Comparison of ENCODE assay signal across 27 mouse cellular contexts in the genomic region with DNA sequence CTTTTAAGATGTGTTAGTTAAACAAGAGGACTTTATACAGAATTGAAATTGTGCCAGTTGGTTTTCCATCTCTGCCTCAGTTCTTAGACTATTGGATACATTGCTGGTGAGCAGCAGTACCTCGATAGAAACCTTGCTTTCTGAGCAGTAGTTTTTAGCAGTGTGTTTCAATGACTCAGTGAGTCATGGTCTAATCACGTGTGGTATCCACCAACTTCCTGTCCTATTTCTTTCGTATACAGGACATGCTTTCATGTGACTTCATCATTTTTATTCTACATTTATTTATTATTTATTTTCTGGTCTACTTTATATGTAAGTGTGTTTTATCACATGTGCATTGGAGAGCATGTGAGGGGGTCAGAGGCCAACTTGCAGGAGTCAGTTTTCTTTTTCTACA.
DNase-seq lines count a peak whose midpoint lies in the region; ATAC-seq and TF ChIP-seq lines count a peak whose summit lies in the region.
"Had no signal": no experiment of that assay in that cellular context is flagged by ENCODE, and none has a peak within 500 bp of the region (broad histone marks: within the 10 kb centered on the region; RNA-seq: fewer than 3 reads in every experiment).

No protein-coding gene starts in this region.

- 78% methylated on average over 3 of the region's 3 CpGs for WGBS in forebrain, embryonic 14.5 days
- WGBS in forebrain, postnatal 0 days, result 76% methylated on average over 3 of the region's 3 CpGs

- H3K36me3 ChIP-seq in forebrain, embryonic 14.5 days (ENCODE audit: control insufficient read depth, insufficient read depth, low read length), result no peaks in the 10 kb centered on the region
- no peaks in the 10 kb centered on the region for H3K36me3 ChIP-seq in forebrain, postnatal 0 days (ENCODE audit: insufficient read depth)
- H3K36me3 ChIP-seq: embryonic facial prominence, embryonic 10.5 days; embryonic facial prominence, embryonic 12.5 days; forebrain, embryonic 10.5 days; forebrain, embryonic 12.5 days; forebrain, embryonic 15.5 days; G1E had no signal

- no peaks in the 10 kb centered on the region for H3K4me1 ChIP-seq in forebrain, embryonic 14.5 days (ENCODE audit: control insufficient read depth, insufficient read depth, low read length)
- H3K4me1 ChIP-seq in forebrain, postnatal 0 days (ENCODE audit: insufficient read depth), result no peaks in the 10 kb centered on the region
- 0 out of 2 replicates have a peak, but pooled peaks cover 2% of the 10 kb centered on the region for H3K4me1 ChIP-seq in embryonic fibroblast, embryonic 13.5 days (ENCODE audit: control insufficient read depth, insufficient read depth, low read length)
- H3K4me1 ChIP-seq: embryonic facial prominence, embryonic 10.5 days; embryonic facial prominence, embryonic 12.5 days; forebrain, embryonic 10.5 days; forebrain, embryonic 12.5 days; forebrain, embryonic 15.5 days had no signal

- no peak for TF ChIP-seq POLR2A in embryonic fibroblast, embryonic 13.5 days (IDR thresholded peaks at IDR 0.05; ENCODE audit: low read depth, low read length)

- no peak for ATAC-seq in forebrain, embryonic 14.5 days
- no peak for ATAC-seq in forebrain, postnatal 0 days
- ATAC-seq in frontal cortex, adult (ENCODE audit: low TSS enrichment), result no peak
- ATAC-seq: activated CD4-positive, CD25-positive, alpha-beta regulatory T cell, adult 4 months; CD4-positive, CD25-positive, alpha-beta regulatory T cell, adult 4 months; forebrain, embryonic 15.5 days; Patski had no signal

- peak; percentile 8 for DNase-seq in forebrain, embryonic 14.5 days (ENCODE audit: low spot score)
- no peak for DNase-seq in forebrain, postnatal 0 days
- DNase-seq in 3134 (ENCODE audit: extremely low read depth, insufficient read length, low spot score), result peak; percentile 22
- DNase-seq in 416B (ENCODE audit: low read depth), result peak; percentile 7
- no peak for DNase-seq in layer of hippocampus, adult 8-10 months (ENCODE audit: low spot score in 2 of 2)
- DNase-seq in urinary bladder, adult 2 months (ENCODE audit: low spot score), result no peak
- DNase-seq: adrenal gland, adult 8-10 months; adrenal gland, postnatal 14 days; adrenal gland, postnatal 36 days; cerebellum, adult 11-12 months; cerebellum, adult 2 months; cerebellum, adult 9-10 months; cerebellum, postnatal 10 days; cerebellum, postnatal 25 days had no signal

- no peak overlapping the region for H3K4me3 ChIP-seq in forebrain, embryonic 14.5 days (ENCODE audit: low read depth, low read length)
- no peak overlapping the region for H3K4me3 ChIP-seq in forebrain, postnatal 0 days (ENCODE audit: low read depth, low read length)
- H3K4me3 ChIP-seq in embryonic fibroblast, embryonic 13.5 days (ENCODE audit: insufficient read depth, low read length), result no peak overlapping the region
- H3K4me3 ChIP-seq: embryonic facial prominence, embryonic 10.5 days; embryonic facial prominence, embryonic 12.5 days; erythroblast, embryonic 14.5 days; forebrain, embryonic 10.5 days; forebrain, embryonic 12.5 days; forebrain, embryonic 15.5 days had no signal

- no peak overlapping the region for H3K4me2 ChIP-seq in forebrain, embryonic 14.5 days (ENCODE audit: low read length)
- no peak overlapping the region for H3K4me2 ChIP-seq in forebrain, postnatal 0 days (ENCODE audit: low read depth)
- H3K4me2 ChIP-seq: embryonic facial prominence, embryonic 12.5 days; forebrain, embryonic 12.5 days; forebrain, embryonic 15.5 days had no signal

- H3K9me3 ChIP-seq in forebrain, embryonic 14.5 days (replicated peaks; ENCODE audit: control insufficient read depth, low read length), result no peaks in the 10 kb centered on the region
- no peaks in the 10 kb centered on the region for H3K9me3 ChIP-seq in forebrain, postnatal 0 days (ENCODE audit: low read length)
- H3K9me3 ChIP-seq: embryonic facial prominence, embryonic 10.5 days; embryonic facial prominence, embryonic 12.5 days; forebrain, embryonic 10.5 days; forebrain, embryonic 12.5 days; forebrain, embryonic 15.5 days; G1E had no signal

- no peak for TF ChIP-seq CTCF in forebrain, postnatal 0 days (IDR thresholded peaks at IDR 0.05; ENCODE audit: low read depth)
- no peak for TF ChIP-seq CTCF in embryonic fibroblast, embryonic 13.5 days (IDR thresholded peaks at IDR 0.05; ENCODE audit: borderline replicate concordance, insufficient read depth, low read length)

- H3K9ac ChIP-seq in forebrain, embryonic 14.5 days (ENCODE audit: low read length), result no peak overlapping the region
- no peak overlapping the region for H3K9ac ChIP-seq in forebrain, postnatal 0 days
- H3K9ac ChIP-seq: embryonic facial prominence, embryonic 12.5 days; forebrain, embryonic 12.5 days; forebrain, embryonic 15.5 days had no signal

- no peaks in the 10 kb centered on the region for H3K27me3 ChIP-seq in forebrain, embryonic 14.5 days (replicated peaks; ENCODE audit: control insufficient read depth, insufficient read depth, low read length)
- no peaks in the 10 kb centered on the region for H3K27me3 ChIP-seq in forebrain, postnatal 0 days (ENCODE audit: insufficient read depth, low read length)
- H3K27me3 ChIP-seq: CH12.LX; embryonic facial prominence, embryonic 12.5 days; forebrain, embryonic 12.5 days; forebrain, embryonic 15.5 days; Patski had no signal

- no peak overlapping the region for H3K27ac ChIP-seq in forebrain, embryonic 14.5 days (ENCODE audit: low read depth, low read length)
- no peak overlapping the region for H3K27ac ChIP-seq in forebrain, postnatal 0 days (ENCODE audit: low read depth, low read length)
- peak overlapping the region; percentile 80 for H3K27ac ChIP-seq in embryonic fibroblast, embryonic 13.5 days (ENCODE audit: insufficient read depth, low read length)
- H3K27ac ChIP-seq: embryonic facial prominence, embryonic 10.5 days; embryonic facial prominence, embryonic 12.5 days; forebrain, embryonic 10.5 days; forebrain, embryonic 12.5 days; forebrain, embryonic 15.5 days had no signal

Comparison
In these comparisons a context has a peak if more than half of its experiments do, and no peak if none do; other contexts are left out.
1. DNase-seq: peak in forebrain, embryonic 14.5 days (single experiment), 3134 (single experiment) and 416B (single experiment); none in forebrain, postnatal 0 days (single experiment), layer of hippocampus, adult 8-10 months (0 of 2) and urinary bladder, adult 2 months (single experiment).